Mouse (Mus musculus): Measurements from ENCODE around the gene Zmynd10. TPM values are rescaled to one million over a fixed set of nuclear protein-coding genes. Genes with fewer than 3 reads are reported as not detected.

Zmynd10 gene
- polyA plus RNA-seq, 1 experiment from 2014 or later: 3.3 TPM

- peaks cover 44% of the 10 kb centered on the region for H3K4me1 ChIP-seq (replicated peaks; ENCODE audit: control insufficient read depth, insufficient read depth, low read length)
- 10% methylated on average over 8 of the region's 8 CpGs for WGBS
- no peak overlapping the region for H3K27ac ChIP-seq
- H3K4me2 ChIP-seq (replicated peaks): peak overlapping the region; percentile 59
- peak overlapping the region; percentile 33 for H3K4me3 ChIP-seq (replicated peaks; ENCODE audit: low read length)
- H3K9ac ChIP-seq: peak overlapping the region; percentile 59
- no peaks in the 10 kb centered on the region for H3K36me3 ChIP-seq (replicated peaks; ENCODE audit: control insufficient read depth, insufficient read depth)
- no peaks in the 10 kb centered on the region for H3K9me3 ChIP-seq (ENCODE audit: control insufficient read depth, low read length)
- no peak for ATAC-seq (ENCODE audit: low FRiP score)
- no peak for DNase-seq (ENCODE audit: low spot score)
- H3K27me3 ChIP-seq (ENCODE audit: control insufficient read depth, insufficient read depth, low read length): peaks cover 45% of the 10 kb centered on the region
Observed at GRCm38 (mm10) chr9:107551890-107552355, 4.8 kb downstream of the Zmynd10 start.

DNA sequence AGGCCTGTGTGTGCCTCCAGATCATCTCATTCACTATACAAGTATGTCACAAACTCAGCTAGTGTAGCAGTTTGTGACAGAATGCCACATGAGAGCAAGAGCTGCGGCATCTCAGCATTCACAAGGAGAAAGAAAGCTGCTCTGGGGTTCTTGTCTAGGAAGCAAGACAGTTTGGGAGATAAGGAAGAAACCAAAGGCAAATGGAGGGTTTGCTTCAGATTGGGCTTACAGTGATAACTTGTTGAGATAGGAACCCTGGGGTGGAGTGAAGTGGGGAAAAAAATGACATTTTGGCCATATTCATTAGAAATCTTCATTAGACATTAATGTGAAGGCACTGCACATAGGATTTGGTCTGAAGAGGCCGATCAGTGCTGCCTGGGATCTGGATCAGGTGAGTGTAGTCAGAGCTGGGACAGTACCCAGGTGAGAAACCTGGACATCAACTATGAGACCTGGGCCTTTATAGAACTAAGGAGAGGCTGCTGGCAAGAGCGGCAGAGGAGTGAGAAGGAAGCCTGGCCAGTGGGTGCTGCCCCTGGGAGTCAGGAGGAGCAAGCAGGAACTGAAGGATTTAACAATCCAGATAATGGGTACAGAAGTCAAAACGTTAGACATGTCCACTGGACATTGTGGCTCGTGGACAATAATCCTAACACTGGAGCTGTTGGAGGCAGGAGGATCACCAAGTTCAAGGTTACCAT, 5.7 kb downstream of the Zmynd10 start:
- H3K4me3 ChIP-seq (replicated peaks; ENCODE audit: low read length): peak overlapping the region; percentile 74
- ATAC-seq (ENCODE audit: low FRiP score): no peak

GRCm38 (mm10) chr9:107553541-107554318, 6.6 kb downstream of the Zmynd10 start:
- Histone ChIP-seq H3K27ac (peak overlapping the region; percentile 73), H3K4me3 (replicated peaks; ENCODE audit: low read length) (peak overlapping the region; percentile 74), H3K4me1 (replicated peaks; ENCODE audit: control insufficient read depth, insufficient read depth, low read length) (peaks cover 37% of the 10 kb centered on the region), H3K27me3 (ENCODE audit: control insufficient read depth, insufficient read depth, low read length) (peaks cover 43% of the 10 kb centered on the region), H3K9me3 (ENCODE audit: control insufficient read depth, low read length) (no peaks in the 10 kb centered on the region), H3K4me2 (replicated peaks) (peak overlapping the region; percentile 75), H3K9ac (peak overlapping the region; percentile 63), H3K36me3 (replicated peaks; ENCODE audit: control insufficient read depth, insufficient read depth) (peaks cover 16% of the 10 kb centered on the region)
- 5% methylated on average over 36 of the region's 37 CpGs for WGBS
- DNase-seq (ENCODE audit: low spot score) (no peak), ATAC-seq (ENCODE audit: low FRiP score) (peak; percentile 69; the same call in 1 of the 2 replicates)

More for the DNA sequence above, 5.7 kb downstream of the Zmynd10 start:
- peak overlapping the region; percentile 75 for H3K4me2 ChIP-seq (replicated peaks)
- peaks cover 45% of the 10 kb centered on the region for H3K27me3 ChIP-seq (ENCODE audit: control insufficient read depth, insufficient read depth, low read length)
- WGBS: 84% methylated on average over 5 of the region's 5 CpGs
- no peak for DNase-seq (ENCODE audit: low spot score)
- H3K9ac ChIP-seq: no peak overlapping the region
- H3K36me3 ChIP-seq (replicated peaks; ENCODE audit: control insufficient read depth, insufficient read depth): peaks cover 8% of the 10 kb centered on the region
- H3K27ac ChIP-seq: no peak overlapping the region
- no peaks in the 10 kb centered on the region for H3K9me3 ChIP-seq (ENCODE audit: control insufficient read depth, low read length)
- H3K4me1 ChIP-seq (replicated peaks; ENCODE audit: control insufficient read depth, insufficient read depth, low read length): peaks cover 37% of the 10 kb centered on the region

DNA sequence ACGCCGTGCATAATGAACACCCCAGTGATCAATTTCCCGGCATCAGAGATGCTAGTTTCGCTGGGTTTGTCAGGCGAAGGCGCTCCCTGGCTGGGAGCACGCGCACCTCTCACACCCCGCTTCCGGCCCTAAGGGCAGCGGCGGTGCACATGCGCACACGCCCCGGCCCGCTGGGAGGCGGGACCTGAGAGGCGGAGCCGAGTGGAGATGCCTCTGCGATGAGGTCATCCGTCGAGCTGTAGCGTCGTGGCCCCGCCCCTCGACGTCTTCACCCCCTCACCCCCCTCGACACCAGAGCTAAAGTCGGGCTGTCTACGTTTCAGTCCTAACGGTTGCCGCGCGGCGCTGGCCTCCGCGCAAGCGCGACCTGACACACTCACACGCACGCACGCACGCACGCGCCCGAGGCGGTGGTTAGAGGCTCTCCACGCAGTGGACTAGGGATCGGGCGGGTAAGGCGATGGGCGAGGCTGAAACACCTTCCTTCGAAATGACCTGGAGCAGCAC, 7.3 kb downstream of the Zmynd10 start:
- H3K9me3 ChIP-seq (ENCODE audit: control insufficient read depth, low read length): no peaks in the 10 kb centered on the region
- H3K9ac ChIP-seq: peak overlapping the region; percentile 80

DNA sequence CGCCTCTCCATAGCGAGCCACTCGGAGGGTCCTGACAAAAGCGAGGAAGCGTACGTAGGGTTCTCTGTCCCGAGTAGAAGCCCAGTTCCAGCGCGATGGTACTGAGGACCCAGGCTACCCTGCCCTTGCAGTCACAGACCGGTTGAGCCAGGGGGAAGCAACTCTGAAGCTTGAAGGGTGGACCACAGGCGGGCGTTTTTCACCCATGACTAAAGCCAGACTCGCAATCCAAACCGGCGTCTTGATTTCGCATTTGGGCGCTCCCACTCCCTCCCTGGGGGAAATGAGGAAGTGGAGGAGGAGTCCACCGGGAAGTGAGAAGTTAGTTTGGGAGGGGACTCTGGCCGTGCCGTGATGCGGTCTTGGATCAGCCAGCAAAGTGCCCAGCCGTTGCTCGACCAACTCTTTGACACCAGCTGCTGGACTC, 7.9 kb downstream of the Zmynd10 start:
- peaks cover 30% of the 10 kb centered on the region for H3K27me3 ChIP-seq (ENCODE audit: control insufficient read depth, insufficient read depth, low read length)
- no peak for DNase-seq (ENCODE audit: low spot score)
- H3K27ac ChIP-seq: peak overlapping the region; percentile 87
- H3K4me3 ChIP-seq (replicated peaks; ENCODE audit: low read length): peak overlapping the region; percentile 74
- peak overlapping the region; percentile 80 for H3K9ac ChIP-seq
- H3K36me3 ChIP-seq (replicated peaks; ENCODE audit: control insufficient read depth, insufficient read depth): peaks cover 30% of the 10 kb centered on the region
- H3K4me2 ChIP-seq (replicated peaks): peak overlapping the region; percentile 75
- 0% methylated on average over 23 of the region's 23 CpGs for WGBS
- H3K9me3 ChIP-seq (ENCODE audit: control insufficient read depth, low read length): no peaks in the 10 kb centered on the region
- peak; percentile 32 for ATAC-seq (ENCODE audit: low FRiP score)
- peaks cover 37% of the 10 kb centered on the region for H3K4me1 ChIP-seq (replicated peaks; ENCODE audit: control insufficient read depth, insufficient read depth, low read length)

More for the DNA sequence above, 7.3 kb downstream of the Zmynd10 start:
- peaks cover 37% of the 10 kb centered on the region for H3K27me3 ChIP-seq (ENCODE audit: control insufficient read depth, insufficient read depth, low read length)
- H3K4me1 ChIP-seq (replicated peaks; ENCODE audit: control insufficient read depth, insufficient read depth, low read length): peaks cover 37% of the 10 kb centered on the region
- H3K4me2 ChIP-seq (replicated peaks): peak overlapping the region; percentile 75
- DNase-seq (ENCODE audit: low spot score) (peak; percentile 99), ATAC-seq (ENCODE audit: low FRiP score) (peak; percentile 93)
- peak overlapping the region; percentile 87 for H3K27ac ChIP-seq
- peak overlapping the region; percentile 74 for H3K4me3 ChIP-seq (replicated peaks; ENCODE audit: low read length)
- under 1% methylated on average over 53 of the region's 53 CpGs for WGBS
- H3K36me3 ChIP-seq (replicated peaks; ENCODE audit: control insufficient read depth, insufficient read depth): peaks cover 23% of the 10 kb centered on the region

DNA sequence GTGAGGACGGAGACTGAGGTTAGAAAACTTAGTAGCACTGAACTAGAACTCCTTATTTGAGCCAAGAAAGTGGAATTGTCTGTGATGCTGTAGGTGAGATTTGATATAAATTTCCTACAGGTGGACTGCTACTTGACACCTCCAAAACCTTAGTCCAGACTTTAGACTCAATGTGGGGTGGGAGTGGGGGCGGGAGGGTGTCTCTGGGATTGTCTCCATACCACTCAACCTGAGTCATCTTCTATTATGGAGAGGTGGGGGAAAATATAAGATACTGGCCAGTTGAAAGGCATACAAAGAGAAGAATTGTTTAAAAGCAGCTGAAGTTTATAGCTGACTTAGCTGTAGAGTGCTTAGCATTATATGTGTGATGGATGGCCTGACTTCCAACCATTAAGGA, 8.6 kb downstream of the Zmynd10 start:
- DNase-seq (ENCODE audit: low spot score): no peak
- Histone ChIP-seq H3K4me1 (replicated peaks; ENCODE audit: control insufficient read depth, insufficient read depth, low read length) (peaks cover 37% of the 10 kb centered on the region), H3K36me3 (replicated peaks; ENCODE audit: control insufficient read depth, insufficient read depth) (peaks cover 36% of the 10 kb centered on the region), H3K4me2 (replicated peaks) (peak overlapping the region; percentile 75), H3K27me3 (ENCODE audit: control insufficient read depth, insufficient read depth, low read length) (peaks cover 24% of the 10 kb centered on the region), H3K4me3 (replicated peaks; ENCODE audit: low read length) (peak overlapping the region; percentile 74), H3K9me3 (ENCODE audit: control insufficient read depth, low read length) (no peaks in the 10 kb centered on the region), H3K27ac (peak overlapping the region; percentile 87; the same call in 1 of the 2 replicates), H3K9ac (peak overlapping the region; percentile 80)
- no peak for ATAC-seq (ENCODE audit: low FRiP score)
- WGBS: 45% methylated on average over 2 of the region's 2 CpGs

GRCm38 (mm10) chr9:107556346-107556745, 9.2 kb downstream of the Zmynd10 start:
- no peak overlapping the region for H3K9ac ChIP-seq
- H3K27me3 ChIP-seq (ENCODE audit: control insufficient read depth, insufficient read depth, low read length): peaks cover 18% of the 10 kb centered on the region
- H3K4me2 ChIP-seq (replicated peaks): peak overlapping the region; percentile 75
- no peak overlapping the region for H3K27ac ChIP-seq
- ATAC-seq (ENCODE audit: low FRiP score) (no peak), DNase-seq (ENCODE audit: low spot score) (no peak)
- H3K9me3 ChIP-seq (ENCODE audit: control insufficient read depth, low read length): no peaks in the 10 kb centered on the region
- peaks cover 33% of the 10 kb centered on the region for H3K4me1 ChIP-seq (replicated peaks; ENCODE audit: control insufficient read depth, insufficient read depth, low read length)
- 0 out of 2 replicates have a peak overlapping the region, but pooled peaks have one; percentile 74 for H3K4me3 ChIP-seq (replicated peaks; ENCODE audit: low read length)
- 91% methylated on average over 3 of the region's 3 CpGs for WGBS
- peaks cover 43% of the 10 kb centered on the region for H3K36me3 ChIP-seq (replicated peaks; ENCODE audit: control insufficient read depth, insufficient read depth)

DNA sequence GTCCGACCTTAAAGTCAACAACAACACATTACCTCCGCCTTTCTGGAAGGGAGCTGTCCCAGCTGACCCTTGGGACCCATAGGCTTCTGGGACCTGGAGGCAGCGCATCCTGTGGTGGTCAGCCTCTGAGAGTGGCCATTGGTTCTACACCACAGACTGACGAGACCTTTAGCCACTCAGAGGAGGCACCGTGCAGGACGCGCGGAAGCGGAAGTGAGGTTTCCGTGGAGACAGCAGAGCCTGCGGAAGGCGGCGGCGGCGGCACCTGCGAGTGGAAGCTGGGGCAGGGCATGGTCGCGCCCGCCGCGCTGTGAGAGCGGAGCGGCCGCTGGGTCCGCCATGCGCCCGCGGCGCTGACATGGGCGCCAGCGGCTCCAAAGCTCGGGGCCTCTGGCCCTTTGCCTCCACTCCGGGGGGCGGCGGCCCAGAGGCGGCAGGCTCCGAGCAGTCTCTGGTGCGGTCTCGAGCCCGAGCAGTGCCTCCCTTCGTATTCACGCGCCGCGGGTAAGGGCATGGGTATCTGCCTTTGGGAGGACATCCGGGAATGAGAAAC, 16.0 kb downstream of the Zmynd10 start, which contains the start of gene Tusc2:
Tusc2 (plus strand) TSS at position 227 of the 553 bp plus-strand sequence.
- WGBS: under 1% methylated on average over 46 of the region's 46 CpGs
- Histone ChIP-seq H3K4me1 (replicated peaks; ENCODE audit: control insufficient read depth, insufficient read depth, low read length) (peaks cover 14% of the 10 kb centered on the region), H3K27ac (peak within 1 kb of the TSS; percentile 55; the same call in 1 of the 2 replicates), H3K4me2 (replicated peaks) (peak within 1 kb of the TSS; percentile 95), H3K4me3 (replicated peaks; ENCODE audit: low read length) (peak within 1 kb of the TSS; percentile 75), H3K9ac (peak within 1 kb of the TSS; percentile 76), H3K36me3 (replicated peaks; ENCODE audit: control insufficient read depth, insufficient read depth) (peaks cover 62% of the 10 kb centered on the region), H3K9me3 (ENCODE audit: control insufficient read depth, low read length) (no peaks in the 10 kb centered on the region), H3K27me3 (ENCODE audit: control insufficient read depth, insufficient read depth, low read length) (no peaks in the 10 kb centered on the region)
- DNase-seq (ENCODE audit: low spot score) (peak; percentile 90), ATAC-seq (ENCODE audit: low FRiP score) (peak; percentile 94)

Data from hindbrain, embryonic 14.5 days (tissue).